Mouse (Mus musculus) cerebellum, adult 2 months (tissue): Measurements from ENCODE around the gene Tbc1d8.

Source experiments
- CTCF ChIP-seq: fragments of 200-500 bp; IDR thresholded peaks from 2 replicates; pipeline ENCODE4 v1.5.1; 2011; ENCODE audit warnings: low read depth, mild to moderate bottlenecking, control low read depth, low read length, moderate library complexity, borderline replicate concordance; ENCODE audit not compliant: insufficient read depth
- POLR2A ChIP-seq: fragments of 200-500 bp; IDR thresholded peaks from 2 replicates; pipeline ENCODE4 v1.6.1; 2011; ENCODE audit warnings: low read length, control low read depth, borderline replicate concordance; ENCODE audit not compliant: insufficient read depth

GRCm38 (mm10) chr1:39446178-39446577, 32.4 kb downstream of the Tbc1d8 start:
- no peak for TF ChIP-seq CTCF
- no peak for TF ChIP-seq POLR2A
